Mouse (Mus musculus) small intestine, adult 2 months (tissue): ENCODE measurements around the gene Pigz.

ENCODE experiments used
- CTCF ChIP-seq: fragments of 200-500 bp; IDR thresholded peaks from 2 replicates; pipeline ENCODE4 v1.5.1; 2012; ENCODE audit warnings: low read depth, mild to moderate bottlenecking, control low read depth, inconsistent platforms, low read length, moderate library complexity, mixed read lengths; ENCODE audit not compliant: insufficient replicate concordance, insufficient read length; ENCODE audit errors: extremely low read depth
- POLR2A ChIP-seq: fragments of 200-500 bp; IDR thresholded peaks from 2 replicates; pipeline ENCODE4 v1.6.1; 2012; ENCODE audit warnings: low read depth, mild to moderate bottlenecking, control low read depth, inconsistent platforms, low read length, moderate library complexity

DNA sequence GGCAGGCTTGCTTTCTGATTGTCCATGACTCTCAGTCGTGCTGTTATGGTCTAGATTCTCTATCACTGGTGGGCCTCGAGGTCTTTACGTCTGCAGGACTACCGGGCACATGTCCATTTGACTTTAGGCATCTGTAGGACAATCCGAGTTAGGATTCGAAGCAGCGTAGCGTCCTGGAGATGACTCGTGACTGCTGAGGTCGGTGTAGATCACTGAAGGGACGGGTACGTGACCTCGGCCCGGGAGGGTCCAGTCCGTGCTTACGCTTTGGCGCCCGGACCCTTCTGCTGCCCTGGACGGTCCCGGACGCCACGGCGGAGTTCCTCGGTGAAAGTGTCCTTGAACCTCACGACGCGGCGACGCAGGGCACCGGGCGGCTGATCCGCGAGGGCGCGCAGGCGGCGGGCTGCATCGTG is 14.3 kb downstream of the Pigz start:
- TF ChIP-seq POLR2A (no peak), CTCF (no peak)
